Mouse (Mus musculus): ENCODE results near the gene Ncapg2. TPM values are rescaled to one million over a fixed set of nuclear protein-coding genes. Genes with fewer than 3 reads are reported as not detected.

The Ncapg2 gene
- total and polyA plus RNA-seq, 2 experiments from 2014 or later, result 6.3 to 8.8 TPM

DNA sequence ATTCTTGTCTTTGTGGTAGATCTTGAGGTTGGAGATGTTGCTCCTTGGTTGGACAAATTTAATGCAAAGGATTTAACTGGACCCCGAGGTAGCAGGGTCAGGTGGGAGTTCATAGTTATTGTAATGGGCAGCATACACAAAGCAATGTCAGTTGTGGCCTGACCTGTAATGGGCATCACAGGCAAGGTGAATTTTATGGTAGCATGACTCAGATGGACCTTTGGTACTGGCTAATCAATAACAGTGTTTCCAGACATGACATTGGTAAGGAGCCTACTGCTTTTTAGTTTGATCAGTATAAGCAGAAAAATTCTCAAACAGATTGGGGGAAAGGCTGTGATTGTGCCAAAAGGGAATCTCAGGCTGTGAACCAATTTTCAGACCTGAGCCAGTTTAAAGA lies 18.4 kb upstream of the Ncapg2 start:
- H3K9ac ChIP-seq (replicated peaks; ENCODE audit: low read length), result no peak overlapping the region
- H3K4me2 ChIP-seq (ENCODE audit: low read depth, low read length), result no peak overlapping the region
- H3K9me3 ChIP-seq (ENCODE audit: low read length), result no peaks in the 10 kb centered on the region
- no peaks in the 10 kb centered on the region for H3K36me3 ChIP-seq (ENCODE audit: insufficient read depth, low read length)
- DNase-seq (ENCODE audit: low spot score) (no peak), ATAC-seq (no peak)
- H3K27me3 ChIP-seq (ENCODE audit: insufficient read depth, low read length), result no peaks in the 10 kb centered on the region
- 78% methylated on average over 1 of the region's 1 CpGs for WGBS
- H3K4me3 ChIP-seq (ENCODE audit: low read length), result no peak overlapping the region
- no peak overlapping the region for H3K27ac ChIP-seq
- no peaks in the 10 kb centered on the region for H3K4me1 ChIP-seq (ENCODE audit: insufficient read depth, low read length)
- TF ChIP-seq CTCF (IDR thresholded peaks at IDR 0.05; ENCODE audit: low read depth), result no peak

DNA sequence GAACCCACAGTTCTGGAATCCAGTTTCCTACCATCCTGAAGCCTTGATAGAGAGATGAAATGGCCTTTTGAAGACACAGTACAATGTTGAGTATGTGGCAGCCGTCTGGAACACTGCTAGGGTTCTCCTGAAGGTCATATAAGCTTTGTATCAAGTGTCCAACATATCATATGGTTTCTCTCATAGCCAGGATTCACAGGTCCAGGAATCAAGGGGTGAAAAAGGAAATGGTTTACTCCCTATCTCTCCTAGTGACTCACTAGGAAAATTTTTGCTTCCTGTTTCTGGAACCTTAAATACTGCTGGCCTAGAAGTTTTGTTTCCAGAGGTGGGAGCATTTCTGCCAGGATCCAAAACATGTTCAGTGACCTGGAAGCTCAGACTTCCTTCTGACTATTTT lies 15.3 kb upstream of the Ncapg2 start:
- no peak overlapping the region for H3K4me3 ChIP-seq (ENCODE audit: low read length)

DNA sequence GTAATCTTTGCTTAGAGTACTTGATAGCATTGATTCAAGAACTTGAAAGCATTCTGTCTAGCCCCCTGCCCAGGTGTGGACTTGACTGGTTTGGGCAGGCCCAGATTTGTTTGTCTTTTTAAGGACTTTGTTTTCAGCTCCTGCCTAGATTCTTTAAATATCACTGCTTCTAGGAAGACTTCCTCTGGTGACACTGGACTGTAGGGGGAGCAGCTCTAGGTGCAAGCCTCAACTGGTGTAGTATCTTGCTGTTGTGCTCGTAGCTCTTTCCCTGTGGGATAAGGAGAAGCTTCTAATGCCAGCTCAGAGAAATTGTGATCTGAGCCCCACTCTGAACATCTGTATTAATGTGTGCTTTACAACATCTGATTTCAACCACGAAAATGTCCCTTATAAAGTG lies 10.9 kb upstream of the Ncapg2 start:
- no peak for TF ChIP-seq CTCF (IDR thresholded peaks at IDR 0.05; ENCODE audit: low read depth)
- 81% methylated on average over 2 of the region's 2 CpGs for WGBS
- H3K9ac ChIP-seq (replicated peaks; ENCODE audit: low read length), result no peak overlapping the region
- no peak for DNase-seq (ENCODE audit: low spot score)
- no peak overlapping the region for H3K4me2 ChIP-seq (ENCODE audit: low read depth, low read length)
- H3K27ac ChIP-seq, result no peak overlapping the region
- ATAC-seq, result no peak
- H3K9me3 ChIP-seq (ENCODE audit: low read length), result no peaks in the 10 kb centered on the region
- H3K4me1 ChIP-seq (ENCODE audit: insufficient read depth, low read length), result no peaks in the 10 kb centered on the region
- no peak overlapping the region for H3K4me3 ChIP-seq (ENCODE audit: low read length)
- no peaks in the 10 kb centered on the region for H3K36me3 ChIP-seq (ENCODE audit: insufficient read depth, low read length)
- no peaks in the 10 kb centered on the region for H3K27me3 ChIP-seq (ENCODE audit: insufficient read depth, low read length)

More for the DNA sequence above, 15.3 kb upstream of the Ncapg2 start:
- H3K4me1 ChIP-seq (ENCODE audit: insufficient read depth, low read length), result no peaks in the 10 kb centered on the region
- no peak overlapping the region for H3K4me2 ChIP-seq (ENCODE audit: low read depth, low read length)
- H3K36me3 ChIP-seq (ENCODE audit: insufficient read depth, low read length), result no peaks in the 10 kb centered on the region
- no peak overlapping the region for H3K9ac ChIP-seq (replicated peaks; ENCODE audit: low read length)
- DNase-seq (ENCODE audit: low spot score) (no peak), ATAC-seq (no peak)
- no peak overlapping the region for H3K27ac ChIP-seq
- H3K9me3 ChIP-seq (ENCODE audit: low read length), result no peaks in the 10 kb centered on the region
- TF ChIP-seq CTCF (IDR thresholded peaks at IDR 0.05; ENCODE audit: low read depth), result no peak
- H3K27me3 ChIP-seq (ENCODE audit: insufficient read depth, low read length), result no peaks in the 10 kb centered on the region
- WGBS, result 53% methylated on average over 1 of the region's 1 CpGs

DNA sequence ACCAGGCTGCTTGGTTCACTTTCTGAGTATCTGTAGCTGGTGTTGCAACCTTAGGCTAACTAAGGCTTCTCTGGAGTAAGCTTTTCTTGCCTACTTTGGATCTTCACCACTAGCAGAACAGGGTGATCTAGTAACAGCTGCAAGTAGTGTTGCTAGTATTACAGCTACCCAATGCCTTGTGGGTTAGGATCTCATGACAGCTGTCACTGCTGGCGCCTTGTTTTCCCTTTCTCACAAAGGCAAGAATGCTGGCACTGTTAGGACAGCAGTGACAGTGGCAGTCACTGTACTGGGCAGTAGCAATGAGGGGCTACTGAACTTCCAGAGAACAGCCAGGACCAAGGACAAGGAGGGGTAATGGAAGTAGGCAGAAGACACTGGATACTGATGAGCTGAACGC lies 9.9 kb upstream of the Ncapg2 start:
- H3K36me3 ChIP-seq (ENCODE audit: insufficient read depth, low read length), result no peaks in the 10 kb centered on the region
- no peak for DNase-seq (ENCODE audit: low spot score)
- H3K4me3 ChIP-seq (ENCODE audit: low read length), result no peak overlapping the region
- no peak for ATAC-seq
- H3K27ac ChIP-seq, result no peak overlapping the region
- no peaks in the 10 kb centered on the region for H3K4me1 ChIP-seq (ENCODE audit: insufficient read depth, low read length)
- no peaks in the 10 kb centered on the region for H3K27me3 ChIP-seq (ENCODE audit: insufficient read depth, low read length)
- H3K9me3 ChIP-seq (ENCODE audit: low read length), result no peaks in the 10 kb centered on the region
- 84% methylated on average over 2 of the region's 2 CpGs for WGBS
- no peak overlapping the region for H3K9ac ChIP-seq (replicated peaks; ENCODE audit: low read length)
- no peak for TF ChIP-seq CTCF (IDR thresholded peaks at IDR 0.05; ENCODE audit: low read depth)
- no peak overlapping the region for H3K4me2 ChIP-seq (ENCODE audit: low read depth, low read length)

GRCm38 (mm10) chr12:116396072-116396695 lies 9.0 kb upstream of the Ncapg2 start:
- H3K4me3 ChIP-seq (ENCODE audit: low read length), result no peak overlapping the region
- no peak overlapping the region for H3K9ac ChIP-seq (replicated peaks; ENCODE audit: low read length)
- no peaks in the 10 kb centered on the region for H3K27me3 ChIP-seq (ENCODE audit: insufficient read depth, low read length)
- H3K27ac ChIP-seq, result no peak overlapping the region
- ATAC-seq (no peak), DNase-seq (ENCODE audit: low spot score) (no peak)
- WGBS, result 51% methylated on average over 2 of the region's 2 CpGs
- no peaks in the 10 kb centered on the region for H3K4me1 ChIP-seq (ENCODE audit: insufficient read depth, low read length)
- no peaks in the 10 kb centered on the region for H3K36me3 ChIP-seq (ENCODE audit: insufficient read depth, low read length)
- no peaks in the 10 kb centered on the region for H3K9me3 ChIP-seq (ENCODE audit: low read length)
- TF ChIP-seq CTCF (IDR thresholded peaks at IDR 0.05; ENCODE audit: low read depth), result no peak
- H3K4me2 ChIP-seq (ENCODE audit: low read depth, low read length), result no peak overlapping the region

DNA sequence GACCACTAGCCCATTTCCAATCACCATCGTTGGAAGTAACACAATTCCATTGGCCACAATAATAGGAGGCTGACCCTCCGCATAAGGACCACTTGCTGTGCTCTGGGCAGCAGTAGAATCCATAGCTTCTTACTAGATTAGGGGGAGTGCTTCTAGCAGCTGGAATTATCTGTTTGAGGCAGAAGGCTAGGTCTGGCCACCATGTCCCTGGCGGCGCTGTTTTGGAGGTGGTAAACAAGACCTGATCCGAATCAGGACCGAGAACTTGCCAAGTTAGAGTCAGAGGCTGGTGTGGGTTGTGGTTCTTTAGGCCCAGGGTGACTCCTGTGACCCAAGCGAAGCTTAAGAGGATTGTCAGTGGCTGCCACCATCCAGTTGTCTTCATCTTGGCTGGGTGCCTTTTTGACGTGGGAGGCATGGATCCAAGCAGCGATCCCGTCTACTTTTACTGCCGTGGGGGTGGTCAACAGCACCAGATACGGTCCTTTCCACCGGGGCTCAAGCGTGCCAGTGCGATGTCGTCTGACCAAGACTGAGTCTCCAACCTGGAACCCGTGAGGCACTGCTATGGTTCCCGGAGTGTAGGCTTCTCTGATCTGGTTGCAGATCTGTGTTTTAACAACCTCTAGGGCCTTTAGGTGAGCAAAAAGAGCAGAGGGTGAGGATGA lies 1.1 kb upstream of the Ncapg2 start:
- Histone ChIP-seq H3K4me2 (ENCODE audit: low read depth, low read length) (peak overlapping the region; percentile 96; the same call in 1 of the 2 replicates), H3K4me3 (ENCODE audit: low read length) (peak overlapping the region; percentile 76; the same call in 1 of the 2 replicates), H3K9ac (replicated peaks; ENCODE audit: low read length) (no peak overlapping the region), H3K27me3 (ENCODE audit: insufficient read depth, low read length) (no peaks in the 10 kb centered on the region), H3K4me1 (ENCODE audit: insufficient read depth, low read length) (no peaks in the 10 kb centered on the region), H3K36me3 (ENCODE audit: insufficient read depth, low read length) (no peaks in the 10 kb centered on the region), H3K9me3 (ENCODE audit: low read length) (peaks cover 5% of the 10 kb centered on the region), H3K27ac (no peak overlapping the region)
- DNase-seq (ENCODE audit: low spot score), result no peak
- 0 out of 2 replicates have a peak, but pooled peaks have one; percentile 1 for ATAC-seq
- WGBS, result 97% methylated on average over 18 of the region's 18 CpGs
- no peak for TF ChIP-seq CTCF (IDR thresholded peaks at IDR 0.05; ENCODE audit: low read depth)

GRCm38 (mm10) chr12:116405836-116406155 lies 594 bp downstream of the Ncapg2 start:
- TF ChIP-seq CTCF (IDR thresholded peaks at IDR 0.05; ENCODE audit: low read depth), result no peak
- 13% methylated on average over 8 of the region's 8 CpGs for WGBS
- Histone ChIP-seq H3K4me1 (ENCODE audit: insufficient read depth, low read length) (no peaks in the 10 kb centered on the region), H3K27ac (no peak overlapping the region), H3K36me3 (ENCODE audit: insufficient read depth, low read length) (no peaks in the 10 kb centered on the region), H3K9me3 (ENCODE audit: low read length) (peaks cover 5% of the 10 kb centered on the region), H3K4me3 (ENCODE audit: low read length) (peak overlapping the region; percentile 76), H3K27me3 (ENCODE audit: insufficient read depth, low read length) (no peaks in the 10 kb centered on the region), H3K4me2 (ENCODE audit: low read depth, low read length) (peak overlapping the region; percentile 96), H3K9ac (replicated peaks; ENCODE audit: low read length) (peak overlapping the region; percentile 56)
- DNase-seq (ENCODE audit: low spot score), result no peak
- no peak for ATAC-seq

Measured in hindbrain, postnatal 0 days (tissue).